Mouse (Mus musculus) liver, embryonic 13.5 days (tissue): ENCODE measurements at regions not wholly inside any gene's neighbourhood (a gene's known extent, or its start where the extent isn't known, plus 50 kb on each side); places are given as distances from the start of the nearest gene placed in this dataset.

Experiments used
- ATAC-seq: fragments of 200-750 bp; cut with Nextera tagmentation; 2 replicates; pipeline ENCODE4 v1.8.0; 2017; ENCODE audit warnings: low read depth, mild to moderate bottlenecking, moderate number of reproducible peaks, moderate library complexity
- DNase-seq: peaks from one replicate; pipeline ENCODE4 v3.0.0; 2022
- H3K27ac ChIP-seq: fragments of 300-500 bp; sonication (generic); 2 replicates; pipeline ENCODE4 v1.5.1; 2015; ENCODE audit warnings: moderate library complexity, mild to moderate bottlenecking, inconsistent platforms
- H3K27me3 ChIP-seq: fragments of 300-500 bp; sonication (generic); 2 replicates; pipeline ENCODE4 v1.6.1; 2015; ENCODE audit warnings: mild to moderate bottlenecking, inconsistent platforms
- H3K36me3 ChIP-seq: fragments of 300-500 bp; sonication (generic); 2 replicates; pipeline ENCODE4 v1.6.1; 2015; ENCODE audit warnings: mild to moderate bottlenecking, inconsistent platforms
- H3K4me1 ChIP-seq: fragments of 300-500 bp; sonication (generic); replicated peaks from 2 replicates; pipeline ENCODE4 v1.6.1; 2015; ENCODE audit warnings: inconsistent platforms
- H3K4me2 ChIP-seq: fragments of 300-500 bp; sonication (generic); 2 replicates; pipeline ENCODE4 v1.6.1; 2015; ENCODE audit warnings: inconsistent platforms, mild to moderate bottlenecking, moderate library complexity
- H3K4me3 ChIP-seq: fragments of 300-500 bp; sonication (generic); replicated peaks from 2 replicates; pipeline ENCODE4 v1.5.1; 2015; ENCODE audit warnings: mild to moderate bottlenecking, inconsistent platforms
- H3K9ac ChIP-seq: fragments of 300-500 bp; sonication (generic); 2 replicates; pipeline ENCODE4 v1.6.1; 2015; ENCODE audit warnings: mild to moderate bottlenecking, inconsistent platforms
- H3K9me3 ChIP-seq: fragments of 300-500 bp; sonication (generic); replicated peaks from 2 replicates; pipeline ENCODE4 v1.6.1; 2016; ENCODE audit warnings: inconsistent platforms
- WGBS: fragments of 180-500 bp; shearing (Covaris S2); methylation state at CpG from one replicate; pipeline ENCODE4 v1.1.7; 2015; ENCODE audit not compliant: insufficient replicate concordance; 5-methylcytosine and 5-hydroxymethylcytosine counted together

DNA sequence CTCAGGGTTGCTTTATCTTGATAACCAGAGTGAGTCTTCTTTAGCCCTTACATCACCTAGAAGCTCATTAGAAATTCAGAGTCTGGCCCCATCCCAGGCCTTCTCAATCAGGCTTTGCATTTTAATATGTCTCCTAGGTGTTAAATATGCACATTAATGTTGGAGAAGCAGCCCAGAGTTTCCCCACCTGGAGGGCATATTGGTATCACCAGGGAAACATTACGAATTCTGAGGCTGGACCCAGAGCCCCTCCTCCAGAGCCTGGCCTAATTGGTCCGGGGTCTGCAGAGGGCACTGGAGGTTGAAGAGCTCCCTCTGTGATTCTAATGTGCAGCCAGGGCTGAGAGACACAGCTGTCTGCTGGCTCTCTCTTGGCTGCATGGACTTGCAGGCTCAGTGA, 478.1 kb downstream of the Fut8 start:
- WGBS: 37% methylated on average over 2 of the region's 2 CpGs
- Histone ChIP-seq H3K4me3 (no peak overlapping the region), H3K36me3 (no peaks in the 10 kb centered on the region), H3K4me2 (no peak overlapping the region), H3K27ac (no peak overlapping the region), H3K27me3 (no peaks in the 10 kb centered on the region), H3K9me3 (0 out of 2 replicates have a peak, but pooled peaks cover 2% of the 10 kb centered on the region), H3K4me1 (no peaks in the 10 kb centered on the region), H3K9ac (no peak overlapping the region)
- ATAC-seq (no peak), DNase-seq (no peak)

DNA sequence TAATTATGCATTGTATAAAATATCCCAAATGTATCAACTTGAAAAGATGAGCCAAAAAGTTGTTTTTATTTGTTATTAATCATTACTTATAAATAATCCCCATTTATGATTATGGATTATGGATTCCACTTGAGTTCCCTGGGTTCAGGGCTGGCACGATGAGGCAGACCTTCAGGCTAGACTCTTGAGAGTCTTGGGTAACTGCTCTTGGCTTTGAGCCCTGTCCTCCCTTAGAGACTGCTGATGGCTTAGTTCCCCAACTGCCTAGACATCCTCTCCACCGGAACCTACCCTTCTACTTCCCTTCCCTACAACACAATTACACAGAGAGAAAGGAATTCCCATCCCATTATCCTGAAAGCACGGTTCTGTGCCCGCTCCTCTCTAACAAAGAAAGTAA, 466.3 kb upstream of the Gm6657 start:
- H3K27ac ChIP-seq: no peak overlapping the region
- no peak overlapping the region for H3K4me3 ChIP-seq
- 52% methylated on average over 4 of the region's 4 CpGs for WGBS
- no peaks in the 10 kb centered on the region for H3K36me3 ChIP-seq
- no peak overlapping the region for H3K9ac ChIP-seq
- no peaks in the 10 kb centered on the region for H3K4me1 ChIP-seq
- H3K4me2 ChIP-seq: no peak overlapping the region
- no peaks in the 10 kb centered on the region for H3K27me3 ChIP-seq
- no peak for DNase-seq
- no peak for ATAC-seq
- H3K9me3 ChIP-seq: no peaks in the 10 kb centered on the region

DNA sequence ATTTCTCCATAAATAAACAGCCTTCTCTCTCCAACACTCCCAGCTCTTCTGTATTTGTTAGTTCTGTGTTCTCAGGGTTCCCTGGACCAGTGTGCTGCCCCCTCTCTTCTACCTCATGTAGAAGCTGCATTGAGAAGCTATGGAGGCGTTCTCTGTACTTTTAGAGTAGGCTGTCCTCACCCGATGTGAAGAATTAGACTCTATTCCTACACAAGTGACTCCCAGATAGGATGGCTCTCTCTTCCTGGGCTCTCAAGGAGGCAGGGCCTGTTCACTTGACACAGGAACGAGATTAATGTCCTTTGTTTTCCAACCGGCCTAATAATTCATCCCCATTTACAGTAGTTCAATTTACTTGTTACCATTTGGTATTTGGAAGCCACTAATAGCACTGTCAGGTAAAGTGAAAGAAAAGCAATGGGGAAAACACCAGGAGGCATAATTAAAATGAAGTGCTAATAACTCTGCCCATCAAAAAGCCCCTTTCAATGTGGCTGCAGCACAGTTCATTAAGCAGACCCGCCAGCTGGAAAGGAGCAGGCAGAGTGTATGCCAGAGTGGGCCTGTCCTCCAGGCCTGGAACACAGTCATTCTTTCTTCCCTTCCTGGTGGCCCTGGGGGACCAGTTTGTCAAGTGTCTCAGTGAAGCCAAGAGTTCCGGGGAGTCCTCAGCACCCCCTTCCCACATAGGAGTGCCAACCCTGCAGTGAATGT, 454.8 kb upstream of the Gm6657 start:
- Histone ChIP-seq H3K27ac (no peak overlapping the region), H3K9ac (no peak overlapping the region), H3K4me2 (no peak overlapping the region), H3K9me3 (no peaks in the 10 kb centered on the region), H3K4me3 (no peak overlapping the region), H3K4me1 (no peaks in the 10 kb centered on the region), H3K27me3 (no peaks in the 10 kb centered on the region), H3K36me3 (no peaks in the 10 kb centered on the region)
- WGBS: 53% methylated on average over 6 of the region's 6 CpGs
- ATAC-seq: no peak
- DNase-seq: no peak

DNA sequence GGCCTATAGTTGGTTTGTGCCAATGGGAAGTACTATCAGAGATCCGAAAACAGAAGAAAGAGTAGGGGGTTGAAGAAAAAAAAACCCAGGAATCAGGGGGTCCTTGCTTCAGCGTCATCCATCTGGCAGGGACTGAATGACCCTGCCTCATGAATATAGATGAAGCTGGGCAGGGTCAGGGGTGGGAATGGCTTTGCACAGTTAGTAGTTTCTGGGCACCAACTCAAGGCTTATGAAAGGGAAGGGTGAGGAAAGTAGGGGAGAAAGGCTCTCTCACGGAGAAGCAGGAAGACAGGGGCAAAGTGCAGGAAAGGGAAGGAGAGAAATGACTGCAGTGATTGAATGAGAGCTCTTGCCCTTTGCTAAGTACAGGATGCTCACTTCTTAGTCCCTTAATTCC, 451.3 kb upstream of the Gm6657 start:
- Histone ChIP-seq H3K27ac (no peak overlapping the region), H3K4me3 (no peak overlapping the region), H3K9me3 (no peaks in the 10 kb centered on the region), H3K9ac (no peak overlapping the region), H3K4me1 (no peaks in the 10 kb centered on the region), H3K36me3 (no peaks in the 10 kb centered on the region), H3K4me2 (no peak overlapping the region), H3K27me3 (no peaks in the 10 kb centered on the region)
- ATAC-seq: no peak
- 44% methylated on average over 3 of the region's 3 CpGs for WGBS
- DNase-seq: no peak

DNA sequence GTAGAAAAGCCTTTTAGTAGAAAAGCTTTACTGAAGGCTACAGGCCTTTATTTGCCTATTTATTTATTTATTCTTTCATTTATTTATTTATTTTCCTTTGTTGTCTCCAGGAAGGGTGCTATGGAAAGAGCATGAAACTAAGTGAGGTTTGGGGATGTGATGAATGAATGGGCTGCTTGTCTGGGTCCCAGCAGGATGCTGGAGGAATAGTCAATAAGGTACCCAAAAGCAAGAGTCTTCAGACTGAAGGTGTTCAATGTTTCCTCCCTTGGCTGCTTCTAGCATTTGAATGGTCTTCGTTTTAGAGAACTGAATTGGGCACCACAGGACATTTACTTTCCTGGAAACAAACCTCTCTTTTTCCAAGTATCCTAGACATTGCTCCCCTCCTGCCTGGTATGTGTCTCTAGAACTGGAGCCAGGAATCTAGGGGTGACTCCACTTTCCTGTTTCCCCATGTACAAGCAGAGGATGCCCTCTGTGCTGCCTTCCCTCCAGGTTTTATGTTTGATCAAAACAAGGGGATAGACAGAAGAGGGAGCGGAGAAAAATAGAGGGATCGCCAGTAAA, 444.5 kb upstream of the Gm6657 start:
- H3K9ac ChIP-seq: no peak overlapping the region
- no peak for DNase-seq
- no peaks in the 10 kb centered on the region for H3K36me3 ChIP-seq
- no peaks in the 10 kb centered on the region for H3K4me1 ChIP-seq
- H3K9me3 ChIP-seq: no peaks in the 10 kb centered on the region
- H3K27me3 ChIP-seq: no peaks in the 10 kb centered on the region
- H3K27ac ChIP-seq: no peak overlapping the region
- 67% methylated on average over 3 of the region's 3 CpGs for WGBS
- H3K4me2 ChIP-seq: no peak overlapping the region
- H3K4me3 ChIP-seq: no peak overlapping the region
- no peak for ATAC-seq

DNA sequence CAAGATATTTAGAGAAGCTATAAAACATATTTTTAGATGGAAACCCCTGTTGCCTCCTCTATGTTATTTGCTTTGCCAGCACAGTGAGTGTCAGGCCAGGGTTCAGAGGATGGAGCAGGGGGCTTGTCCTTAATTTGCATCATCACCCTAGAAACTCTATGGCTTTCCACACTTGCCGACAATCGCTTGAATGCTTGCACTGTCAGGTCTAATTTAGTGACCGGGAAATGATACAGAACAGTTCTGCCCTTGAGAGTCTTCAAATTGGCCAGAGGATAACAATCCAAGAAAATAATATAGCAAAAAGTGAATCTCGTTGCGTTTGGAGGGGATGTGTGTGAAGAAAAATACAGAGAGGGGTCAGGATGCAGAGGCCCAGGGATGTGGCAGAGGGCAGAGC, 441.9 kb upstream of the Gm6657 start:
- Histone ChIP-seq H3K27me3 (no peaks in the 10 kb centered on the region), H3K4me3 (no peak overlapping the region), H3K9me3 (no peaks in the 10 kb centered on the region), H3K4me2 (no peak overlapping the region), H3K36me3 (no peaks in the 10 kb centered on the region), H3K9ac (no peak overlapping the region), H3K27ac (no peak overlapping the region), H3K4me1 (no peaks in the 10 kb centered on the region)
- 70% methylated on average over 5 of the region's 5 CpGs for WGBS
- ATAC-seq (no peak), DNase-seq (no peak)

DNA sequence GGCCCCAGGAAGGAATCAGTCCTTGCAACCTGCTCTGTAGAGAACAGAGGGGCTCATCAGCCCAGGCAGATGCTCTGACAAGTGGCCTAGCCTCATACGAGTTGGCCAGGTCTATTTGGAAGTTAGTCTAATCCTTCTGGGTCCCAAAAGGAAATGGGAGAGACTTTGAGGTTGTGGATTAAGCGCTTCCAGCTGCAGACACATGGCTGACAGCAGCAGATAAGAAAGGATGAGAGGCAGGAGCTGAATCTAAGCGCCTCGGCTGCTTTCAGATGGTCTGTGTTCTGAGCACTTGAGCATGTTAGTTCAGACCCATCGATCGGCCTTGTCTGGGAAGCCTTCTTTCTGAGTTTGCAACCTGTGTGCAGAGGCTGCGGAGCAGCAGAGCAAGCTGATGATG, 438.0 kb upstream of the Gm6657 start:
- no peaks in the 10 kb centered on the region for H3K9me3 ChIP-seq
- no peak overlapping the region for H3K4me2 ChIP-seq
- ATAC-seq (no peak), DNase-seq (no peak)
- no peak overlapping the region for H3K4me3 ChIP-seq
- no peaks in the 10 kb centered on the region for H3K4me1 ChIP-seq
- H3K27me3 ChIP-seq: no peaks in the 10 kb centered on the region
- H3K36me3 ChIP-seq: no peaks in the 10 kb centered on the region
- no peak overlapping the region for H3K27ac ChIP-seq
- no peak overlapping the region for H3K9ac ChIP-seq
- WGBS: 39% methylated on average over 7 of the region's 7 CpGs

DNA sequence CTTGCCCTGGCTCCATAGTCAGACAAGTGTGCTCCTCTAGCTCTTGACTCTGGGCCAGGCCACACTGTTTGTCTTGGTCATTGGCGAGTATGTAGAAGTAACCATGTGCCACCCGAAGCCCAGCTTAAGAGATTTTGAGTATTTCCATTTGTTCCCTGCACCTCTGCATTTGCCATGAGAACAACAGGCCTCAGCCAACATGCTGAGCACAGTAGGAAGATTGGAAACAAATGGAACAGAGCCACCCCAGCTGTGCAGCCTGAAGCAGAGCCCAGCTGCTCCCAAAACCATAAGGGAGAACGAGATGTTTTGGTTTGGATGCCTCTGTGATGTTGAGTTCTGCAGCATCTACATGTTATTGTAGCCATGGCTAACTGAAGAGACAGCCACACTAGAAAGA, 433.1 kb upstream of the Gm6657 start:
- H3K9me3 ChIP-seq: no peaks in the 10 kb centered on the region
- no peak overlapping the region for H3K4me2 ChIP-seq
- H3K36me3 ChIP-seq: no peaks in the 10 kb centered on the region
- whole genome bisulfite sequencing: 64% methylated on average over 3 of the region's 3 CpGs
- no peaks in the 10 kb centered on the region for H3K4me1 ChIP-seq
- ATAC-seq (no peak), DNase-seq (no peak)
- no peak overlapping the region for H3K4me3 ChIP-seq
- no peak overlapping the region for H3K27ac ChIP-seq
- no peak overlapping the region for H3K9ac ChIP-seq
- H3K27me3 ChIP-seq: no peaks in the 10 kb centered on the region

DNA sequence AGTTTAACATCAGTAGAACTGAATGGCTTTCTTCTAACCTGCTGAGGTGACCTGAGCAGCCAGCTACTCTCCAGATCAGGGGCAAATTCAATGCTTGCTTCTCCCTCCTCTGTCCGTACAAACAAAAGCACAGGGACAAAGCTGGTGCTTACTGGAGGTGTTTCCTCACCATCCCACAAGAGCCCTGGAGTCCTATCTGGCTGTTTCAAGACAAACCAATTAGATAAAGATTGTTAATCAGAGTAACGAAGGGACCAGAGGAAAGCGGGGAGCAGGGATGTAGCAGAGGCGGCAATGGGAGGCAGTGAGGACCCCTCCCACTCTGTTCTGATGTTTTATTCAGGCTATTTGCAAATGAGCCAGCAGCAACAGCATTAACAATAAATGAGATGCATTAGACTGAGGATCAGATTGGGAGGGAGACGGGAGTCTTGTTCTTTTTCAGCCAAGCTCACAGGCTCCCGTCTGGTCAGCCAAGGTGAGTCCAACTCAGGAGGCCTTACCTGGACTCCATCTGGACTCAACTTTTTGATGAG, 418.0 kb upstream of the Gm6657 start:
- H3K9me3 ChIP-seq: no peaks in the 10 kb centered on the region
- no peaks in the 10 kb centered on the region for H3K4me1 ChIP-seq
- no peak overlapping the region for H3K27ac ChIP-seq
- no peak overlapping the region for H3K4me3 ChIP-seq
- ATAC-seq (no peak), DNase-seq (no peak)
- H3K9ac ChIP-seq: no peak overlapping the region
- no peaks in the 10 kb centered on the region for H3K27me3 ChIP-seq
- H3K36me3 ChIP-seq: no peaks in the 10 kb centered on the region
- 79% methylated on average over 6 of the region's 6 CpGs for whole genome bisulfite sequencing
- H3K4me2 ChIP-seq: no peak overlapping the region

DNA sequence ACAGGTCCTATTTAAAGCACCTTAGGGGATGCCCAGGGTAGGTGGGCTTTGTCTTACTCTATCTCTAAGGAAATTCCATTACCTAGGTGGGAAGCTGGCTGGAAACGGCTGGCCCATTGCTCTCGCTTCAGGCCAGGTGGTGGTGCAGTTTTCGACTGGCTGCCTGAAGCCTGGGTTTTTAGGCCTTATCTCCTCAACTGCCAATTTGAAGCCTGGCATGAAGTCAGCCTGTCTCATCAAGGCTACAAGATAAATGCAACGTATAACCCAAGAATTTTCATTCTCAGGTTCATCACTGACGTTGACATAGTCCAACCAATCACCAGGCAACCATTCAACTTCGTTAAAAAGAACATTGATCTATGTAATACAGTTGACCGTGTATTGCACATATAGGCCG, 417.3 kb upstream of the Gm6657 start:
- no peak for ATAC-seq
- H3K4me3 ChIP-seq: no peak overlapping the region
- no peaks in the 10 kb centered on the region for H3K27me3 ChIP-seq
- no peak overlapping the region for H3K27ac ChIP-seq
- no peak for DNase-seq
- WGBS: 64% methylated on average over 8 of the region's 8 CpGs
- H3K4me2 ChIP-seq: no peak overlapping the region
- H3K4me1 ChIP-seq: no peaks in the 10 kb centered on the region
- no peak overlapping the region for H3K9ac ChIP-seq
- no peaks in the 10 kb centered on the region for H3K9me3 ChIP-seq
- no peaks in the 10 kb centered on the region for H3K36me3 ChIP-seq

DNA sequence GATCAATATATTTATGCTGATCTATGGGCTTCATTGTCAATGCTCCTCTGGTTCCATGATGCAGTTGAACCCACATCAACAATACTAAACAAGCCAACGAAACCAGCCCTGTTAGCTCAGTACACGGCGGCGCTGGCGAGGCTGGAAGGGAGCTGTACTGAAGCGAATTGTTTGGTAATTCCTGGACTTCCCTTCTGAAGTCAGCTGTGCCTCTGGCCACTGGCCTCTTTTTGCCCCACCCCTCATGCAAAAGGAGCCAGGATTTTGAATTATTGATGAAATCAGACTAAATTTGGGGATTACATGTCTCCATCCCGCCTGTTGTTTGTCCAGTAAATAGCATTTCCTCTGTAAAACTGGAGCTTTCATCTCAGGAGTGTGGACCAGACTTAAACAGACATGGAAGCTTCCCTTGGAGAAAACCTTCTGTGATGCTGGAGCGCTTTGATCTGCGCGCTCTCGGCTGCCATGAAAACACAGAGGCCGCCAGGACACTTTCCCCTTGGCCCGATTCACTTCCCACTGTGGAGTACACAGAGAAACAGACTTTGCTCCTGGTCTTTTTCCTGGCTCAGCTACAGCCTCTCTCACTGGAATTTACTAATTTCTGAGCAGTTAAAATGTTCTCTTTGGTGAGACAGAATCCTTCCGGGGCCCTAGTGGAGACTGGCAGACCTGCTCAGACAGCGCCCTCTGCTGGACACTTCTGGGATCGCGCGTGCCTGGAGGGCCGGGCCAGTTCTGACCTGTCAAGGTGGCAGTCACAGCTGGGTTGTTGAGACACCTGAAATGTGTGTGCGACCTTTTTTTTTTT, 412.9 kb upstream of the Gm6657 start:
- Histone ChIP-seq H3K9me3 (no peaks in the 10 kb centered on the region), H3K4me3 (peak overlapping the region; percentile 25; the same call in 1 of the 2 replicates), H3K36me3 (no peaks in the 10 kb centered on the region), H3K27me3 (no peaks in the 10 kb centered on the region), H3K27ac (no peak overlapping the region), H3K4me2 (peak overlapping the region; percentile 25), H3K9ac (no peak overlapping the region), H3K4me1 (no peaks in the 10 kb centered on the region)
- no peak for ATAC-seq
- DNase-seq: peak; percentile 37
- 34% methylated on average over 20 of the region's 20 CpGs for WGBS
